ENCODE assay signal across 19 mouse cellular contexts in the genomic region with DNA sequence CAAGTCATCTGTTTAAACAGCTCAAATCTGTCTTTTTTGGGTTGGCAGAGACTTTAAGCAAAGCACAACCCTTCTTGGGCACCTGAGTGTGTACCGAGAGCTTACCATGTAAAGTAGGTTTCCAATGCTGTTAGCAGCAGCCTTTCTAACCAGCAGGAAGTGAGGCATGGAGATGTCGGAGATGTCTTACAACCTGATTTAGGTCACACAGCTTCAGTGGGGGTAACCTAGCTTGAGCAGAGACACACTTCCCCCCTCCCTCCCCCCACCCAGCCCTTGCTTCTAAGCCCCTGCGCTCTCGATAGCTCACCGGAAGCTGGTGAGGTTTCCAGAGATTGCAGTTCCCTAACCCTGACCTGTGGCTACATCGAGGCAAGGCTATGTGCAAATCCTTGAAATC. TPM values are rescaled to one million over a fixed set of nuclear protein-coding genes. Genes with fewer than 3 reads are reported as not detected.
DNase-seq lines count a peak whose midpoint lies in the region; ATAC-seq and TF ChIP-seq lines count a peak whose summit lies in the region.
"Had no signal": no experiment of that assay in that cellular context is flagged by ENCODE, and none has a peak within 500 bp of the region (broad histone marks: within the 10 kb centered on the region; RNA-seq: fewer than 3 reads in every experiment).

No protein-coding gene starts in this region.

- no peak for ATAC-seq in hindbrain, embryonic 13.5 days (ENCODE audit: low FRiP score)
- no peak for ATAC-seq in hindbrain, embryonic 16.5 days

- peaks cover 41% of the 10 kb centered on the region for H3K4me1 ChIP-seq in hindbrain, embryonic 13.5 days (replicated peaks)
- no peaks in the 10 kb centered on the region for H3K4me1 ChIP-seq in hindbrain, embryonic 16.5 days (ENCODE audit: control insufficient read depth, insufficient read depth, low read depth, low read length)
- peaks cover 29% of the 10 kb centered on the region for H3K4me1 ChIP-seq in thymus, adult 2 months (replicated peaks; ENCODE audit: control insufficient read depth, insufficient read depth, low read length)

- peaks cover 41% of the 10 kb centered on the region for H3K36me3 ChIP-seq in hindbrain, embryonic 13.5 days
- no peaks in the 10 kb centered on the region; the same call in 1 of the 2 replicates for H3K36me3 ChIP-seq in hindbrain, embryonic 16.5 days (ENCODE audit: control insufficient read depth, insufficient read depth, low read length)
- peaks cover 22% of the 10 kb centered on the region for H3K36me3 ChIP-seq in thymus, adult 2 months (ENCODE audit: control insufficient read depth, insufficient read depth, low read length)
- H3K36me3 ChIP-seq: intestine, embryonic 15.5 days had no signal

- H3K4me2 ChIP-seq in hindbrain, embryonic 13.5 days, result no peak overlapping the region
- no peak overlapping the region for H3K4me2 ChIP-seq in hindbrain, embryonic 16.5 days (ENCODE audit: low read length)
- H3K4me2 ChIP-seq: intestine, embryonic 15.5 days had no signal

- TF ChIP-seq POLR2A in thymus, adult 2 months (IDR thresholded peaks at IDR 0.05; ENCODE audit: control insufficient read depth, extremely low read depth, insufficient read depth, low read length, poor library complexity), result no peak

- H3K4me3 ChIP-seq in hindbrain, embryonic 13.5 days, result no peak overlapping the region
- no peak overlapping the region for H3K4me3 ChIP-seq in hindbrain, embryonic 16.5 days (ENCODE audit: low read length)
- no peak overlapping the region for H3K4me3 ChIP-seq in thymus, adult 2 months (ENCODE audit: control insufficient read depth, insufficient read depth, low read length)
- H3K4me3 ChIP-seq: heart, embryonic 10.5 days; intestine, embryonic 15.5 days; layer of hippocampus, adult 2 months had no signal

- peak; percentile 27 for DNase-seq in thymus, adult 2 months
- DNase-seq in thymus, postnatal 36 days, result no peak
- peak; percentile 33 for DNase-seq in induced T-regulatory cell, adult 2 months (ENCODE audit: low read depth)
- peak; percentile 53 for DNase-seq in thymus, postnatal 4 days
- DNase-seq in adrenal gland, adult 2 months, result no peak
- DNase-seq in frontal cortex, adult 2 months (ENCODE audit: extremely low spot score in 1 of 2, low spot score in 1 of 2), result no peak
- DNase-seq: adrenal gland, postnatal 36 days; B cell, adult 2 months; cerebellum, adult 11 months; kidney, adult 8-10 months; layer of hippocampus, postnatal 36 days; lung, postnatal 4 days; right cerebral cortex, postnatal 14 days had no signal

- 90% methylated on average over 6 of the region's 6 CpGs for WGBS in hindbrain, embryonic 13.5 days
- WGBS in hindbrain, embryonic 16.5 days, result 86% methylated on average over 6 of the region's 6 CpGs
- 37% methylated on average over 6 of the region's 6 CpGs for WGBS in thymus, adult 2 months

- peak overlapping the region; percentile 52; the same call in 1 of the 2 replicates for H3K9ac ChIP-seq in hindbrain, embryonic 13.5 days
- no peak overlapping the region for H3K9ac ChIP-seq in hindbrain, embryonic 16.5 days (ENCODE audit: low read depth, low read length)
- H3K9ac ChIP-seq: intestine, embryonic 15.5 days had no signal

- no peaks in the 10 kb centered on the region for H3K9me3 ChIP-seq in hindbrain, embryonic 13.5 days
- no peaks in the 10 kb centered on the region for H3K9me3 ChIP-seq in hindbrain, embryonic 16.5 days (ENCODE audit: control insufficient read depth, low read length)
- H3K9me3 ChIP-seq: heart, embryonic 10.5 days; intestine, embryonic 15.5 days had no signal

- H3K27me3 ChIP-seq in hindbrain, embryonic 13.5 days, result no peaks in the 10 kb centered on the region
- no peaks in the 10 kb centered on the region for H3K27me3 ChIP-seq in hindbrain, embryonic 16.5 days (replicated peaks; ENCODE audit: control insufficient read depth, insufficient read depth, low read length)
- H3K27me3 ChIP-seq in thymus, adult 2 months (ENCODE audit: control insufficient read depth, insufficient read depth, low read length), result no peaks in the 10 kb centered on the region
- H3K27me3 ChIP-seq: intestine, embryonic 15.5 days had no signal

- no peak for TF ChIP-seq CTCF in thymus, adult 2 months (IDR thresholded peaks at IDR 0.05; ENCODE audit: borderline replicate concordance, control insufficient read depth, extremely low read depth, insufficient read depth, low read length, poor library complexity)

- H3K27ac ChIP-seq in hindbrain, embryonic 13.5 days, result peak overlapping the region; percentile 58
- no peak overlapping the region for H3K27ac ChIP-seq in hindbrain, embryonic 16.5 days (ENCODE audit: low read depth, low read length)
- peak overlapping the region; percentile 84 for H3K27ac ChIP-seq in thymus, adult 2 months (ENCODE audit: control insufficient read depth, insufficient read depth, low read length)
- H3K27ac ChIP-seq: heart, embryonic 10.5 days; intestine, embryonic 15.5 days; layer of hippocampus, adult 2 months; stomach, postnatal 0 days had no signal

RNA-seq across cellular contexts. Expression of gene Trp53i11, which starts 17.2 kb away (rescaled TPM):
- polyA plus RNA-seq in hindbrain, embryonic 13.5 days (2015; fragmentation: Nextera tagmentation; extraction: Ambion mirVana), result 109 and 110 TPM in 2 replicates
- polyA plus RNA-seq in hindbrain, embryonic 16.5 days (2015; fragmentation: Nextera tagmentation; extraction: Ambion mirVana), result 74.7 and 123 TPM in 2 replicates
- polyA plus RNA-seq in thymus, adult 2 months (2012; rRNA removed), result 444 and 462 TPM in 2 replicates
- total RNA-seq in adrenal gland, adult 2 months (2021), result 10 to 100 TPM; 58.6 to 64.7 TPM
- polyA plus RNA-seq in adrenal gland, adult 2 months (2012; rRNA removed), result 123 and 179 TPM in 2 replicates
- polyA plus RNA-seq in frontal cortex, adult 2 months (2012; rRNA removed), result 80.4 and 85.9 TPM in 2 replicates

Comparison
In these comparisons a context has a peak if more than half of its experiments do, and no peak if none do; other contexts are left out.
1. DNase-seq: peak in thymus, adult 2 months (single experiment), induced T-regulatory cell, adult 2 months (single experiment) and thymus, postnatal 4 days (single experiment); none in thymus, postnatal 36 days (0 of 2), adrenal gland, adult 2 months (single experiment) and frontal cortex, adult 2 months (0 of 2).